Mouse (Mus musculus): Measurements from ENCODE around the gene Synpo2. TPM values are rescaled to one million over a fixed set of nuclear protein-coding genes. Genes with fewer than 3 reads are reported as not detected.

Gene Synpo2
- polyA plus RNA-seq, 1 experiment from 2014 or later, result 1.3 TPM

DNA sequence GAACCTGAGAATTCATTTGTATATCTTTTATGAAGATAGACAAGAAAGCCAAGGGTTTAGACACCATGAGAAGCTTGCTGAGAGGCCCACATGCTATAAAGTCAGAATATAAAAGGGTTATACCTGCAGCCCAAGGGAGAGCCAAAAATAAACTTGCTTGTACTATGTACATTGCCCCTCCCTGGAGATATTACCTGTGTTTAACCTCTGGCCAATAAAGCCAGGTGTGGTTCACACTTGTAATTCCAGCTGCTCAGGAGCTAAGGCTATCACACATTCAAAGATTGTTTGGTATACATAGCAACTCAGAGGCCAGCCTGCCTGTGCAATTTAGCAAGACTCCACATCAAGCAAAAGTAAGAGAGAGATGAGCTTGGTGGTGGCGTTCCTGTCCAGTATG, 177.1 kb downstream of the Synpo2 start:
- peaks cover 6% of the 10 kb centered on the region for H3K4me1 ChIP-seq

DNA sequence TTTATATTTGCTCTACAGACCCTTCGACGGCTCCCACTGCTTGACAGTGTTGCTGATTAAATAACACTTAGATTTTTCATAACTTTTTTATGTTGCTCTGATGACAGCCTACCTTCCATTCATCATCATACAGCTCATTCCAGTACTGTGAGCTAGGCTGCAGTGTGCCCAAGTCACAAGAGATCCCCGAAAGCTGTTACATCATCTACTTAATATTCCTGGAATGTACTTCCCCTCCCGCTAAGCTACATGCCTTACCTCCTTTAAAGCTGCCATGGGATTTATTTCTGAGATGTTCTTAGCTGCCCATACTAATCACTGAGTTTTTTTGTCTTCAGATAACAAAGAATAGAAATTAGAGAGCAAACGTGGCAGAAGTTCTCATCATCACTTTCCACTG, 181.8 kb downstream of the Synpo2 start:
- Histone ChIP-seq H3K9me3 (0 out of 2 replicates have a peak, but pooled peaks cover 4% of the 10 kb centered on the region), H3K36me3 (replicated peaks) (no peaks in the 10 kb centered on the region), H3K27ac (no peak overlapping the region), H3K27me3 (ENCODE audit: poor library complexity, severe bottlenecking) (no peaks in the 10 kb centered on the region), H3K4me1 (0 out of 2 replicates have a peak, but pooled peaks cover 5% of the 10 kb centered on the region), H3K4me3 (no peak overlapping the region)
- WGBS, result 85% methylated on average over 5 of the region's 5 CpGs
- no peak for DNase-seq (ENCODE audit: extremely low spot score, low spot score)

More for the DNA sequence above, 177.1 kb downstream of the Synpo2 start:
- no peaks in the 10 kb centered on the region for H3K36me3 ChIP-seq (replicated peaks)
- WGBS, result 93% methylated on average over 1 of the region's 1 CpGs
- H3K27me3 ChIP-seq (ENCODE audit: poor library complexity, severe bottlenecking), result no peaks in the 10 kb centered on the region
- no peak overlapping the region for H3K27ac ChIP-seq
- DNase-seq (ENCODE audit: extremely low spot score, low spot score), result no peak
- H3K9me3 ChIP-seq, result no peaks in the 10 kb centered on the region
- H3K4me3 ChIP-seq, result no peak overlapping the region

DNA sequence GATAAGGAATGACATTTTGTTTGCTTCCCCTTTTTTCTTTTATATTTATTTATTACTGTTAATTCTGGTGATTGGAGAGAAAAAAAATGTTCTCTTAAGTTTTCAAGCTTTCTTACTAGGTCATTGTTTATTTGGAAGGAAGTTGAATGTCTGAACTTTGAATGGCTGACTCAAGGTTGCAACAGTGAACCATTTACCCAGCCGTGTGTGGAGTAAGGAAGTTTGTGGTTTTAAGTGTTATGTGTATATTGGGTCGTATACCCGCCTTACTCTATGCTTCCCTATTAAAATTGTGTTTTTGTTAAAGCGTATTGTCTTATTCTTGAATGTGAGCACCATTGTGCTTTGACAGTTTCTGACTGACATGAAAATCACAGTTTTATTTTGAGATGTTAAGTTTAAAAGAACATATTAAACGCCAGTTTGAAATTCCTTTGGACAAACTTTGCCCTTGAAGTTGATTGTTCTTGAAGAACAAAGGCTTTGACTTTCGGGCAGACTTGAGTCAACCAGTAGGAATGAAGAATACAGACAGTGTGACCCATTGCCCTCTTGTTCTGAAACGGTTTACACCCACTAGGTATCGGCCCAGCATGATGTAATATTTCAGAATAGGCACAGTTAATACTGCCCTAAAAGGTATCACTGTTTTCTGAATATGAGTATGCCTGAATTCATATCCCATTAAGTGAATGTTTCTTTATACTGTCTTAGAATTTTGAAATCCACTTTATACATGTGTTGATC, 182.6 kb downstream of the Synpo2 start:
- Histone ChIP-seq H3K27ac (no peak overlapping the region), H3K27me3 (ENCODE audit: poor library complexity, severe bottlenecking) (no peaks in the 10 kb centered on the region), H3K4me1 (0 out of 2 replicates have a peak, but pooled peaks cover 5% of the 10 kb centered on the region), H3K4me3 (no peak overlapping the region), H3K36me3 (replicated peaks) (no peaks in the 10 kb centered on the region), H3K9me3 (0 out of 2 replicates have a peak, but pooled peaks cover 6% of the 10 kb centered on the region)
- DNase-seq (ENCODE audit: extremely low spot score, low spot score), result no peak
- 82% methylated on average over 8 of the region's 8 CpGs for WGBS

DNA sequence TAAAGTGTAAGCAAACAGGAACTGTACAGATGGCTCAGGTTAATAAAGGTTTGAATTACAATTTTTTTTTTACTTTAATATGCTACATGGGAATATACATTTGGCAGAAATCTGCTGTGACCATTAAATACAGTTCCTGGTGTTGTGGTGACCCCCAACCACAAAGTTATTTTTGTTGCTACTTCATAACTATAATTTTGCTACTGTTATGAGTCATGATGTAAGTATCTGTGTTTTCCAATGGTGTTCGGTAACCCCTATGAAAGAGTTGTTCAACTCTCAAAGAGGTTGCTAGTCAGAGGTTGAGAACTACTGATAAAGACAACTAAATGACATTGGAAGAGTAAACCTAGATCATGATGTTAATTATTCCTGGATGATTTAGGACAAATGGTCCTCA, 193.6 kb downstream of the Synpo2 start:
- H3K9me3 ChIP-seq, result no peaks in the 10 kb centered on the region
- H3K4me3 ChIP-seq, result no peak overlapping the region
- no peaks in the 10 kb centered on the region for H3K4me1 ChIP-seq
- 96% methylated on average over 1 of the region's 1 CpGs for WGBS
- DNase-seq (ENCODE audit: extremely low spot score, low spot score), result no peak
- H3K36me3 ChIP-seq (replicated peaks), result no peaks in the 10 kb centered on the region
- no peaks in the 10 kb centered on the region for H3K27me3 ChIP-seq (ENCODE audit: poor library complexity, severe bottlenecking)
- no peak overlapping the region for H3K27ac ChIP-seq

DNA sequence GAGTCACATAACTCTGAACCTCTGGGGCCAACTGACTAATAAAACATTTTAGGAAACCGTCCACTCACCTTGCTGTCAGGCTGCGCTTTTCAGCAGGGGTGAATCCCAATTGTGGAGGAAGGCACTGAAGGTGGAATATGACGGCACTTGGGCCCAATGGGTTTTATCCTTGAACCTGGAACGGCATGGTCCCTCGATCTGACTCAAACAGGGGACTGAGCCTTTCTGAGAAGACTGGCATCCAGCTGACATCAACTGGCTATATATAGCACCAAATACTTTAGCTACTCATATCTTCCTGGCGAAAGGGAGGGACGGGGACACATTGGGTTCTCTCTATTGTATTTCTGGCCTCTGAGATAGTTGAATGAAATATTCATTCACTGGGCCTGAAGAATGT, 201.2 kb downstream of the Synpo2 start, which contains the start of gene Myoz2:
Myoz2 (minus strand) TSS at position 264 of the 400 bp plus-strand sequence.
- Histone ChIP-seq H3K4me1 (no peaks in the 10 kb centered on the region), H3K27ac (no peak within 1 kb of the TSS), H3K9me3 (no peaks in the 10 kb centered on the region), H3K27me3 (ENCODE audit: poor library complexity, severe bottlenecking) (no peaks in the 10 kb centered on the region), H3K4me3 (no peak within 1 kb of the TSS), H3K36me3 (replicated peaks) (no peaks in the 10 kb centered on the region)
- DNase-seq (ENCODE audit: extremely low spot score, low spot score), result no peak
- whole genome bisulfite sequencing, result 92% methylated on average over 7 of the region's 7 CpGs

DNA sequence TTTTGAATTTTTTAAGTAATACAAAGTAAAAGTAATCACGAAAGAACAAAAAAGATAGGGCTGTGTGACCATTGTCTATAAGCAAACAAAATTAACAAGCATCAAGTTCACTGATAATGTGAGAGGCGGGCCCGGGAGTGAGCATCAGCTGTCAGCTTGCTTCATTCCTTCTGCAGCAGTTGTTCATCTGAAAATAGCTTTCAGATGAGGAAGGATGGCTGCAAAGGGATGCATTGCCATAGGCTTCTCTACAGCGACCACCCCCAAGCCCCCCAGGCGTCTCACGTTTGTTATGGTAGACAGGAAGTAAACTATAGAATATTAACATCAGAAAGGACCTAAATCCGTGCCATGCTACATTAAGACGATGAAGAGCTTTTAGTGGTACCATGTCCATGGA, 202.1 kb downstream of the Synpo2 start:
- DNase-seq (ENCODE audit: extremely low spot score, low spot score), result no peak
- 82% methylated on average over 8 of the region's 8 CpGs for WGBS

More for the DNA sequence above, 202.1 kb downstream of the Synpo2 start:
- no peaks in the 10 kb centered on the region for H3K4me1 ChIP-seq
- no peaks in the 10 kb centered on the region for H3K36me3 ChIP-seq (replicated peaks)
- H3K27me3 ChIP-seq (ENCODE audit: poor library complexity, severe bottlenecking), result no peaks in the 10 kb centered on the region
- H3K4me3 ChIP-seq, result no peak overlapping the region
- no peak overlapping the region for H3K27ac ChIP-seq
- H3K9me3 ChIP-seq, result no peaks in the 10 kb centered on the region

Other genes starting within 250 kb of the Synpo2 start
- not detected in 2 replicates for gene Myoz2, start 201.1 kb downstream of the Synpo2 start, polyA plus RNA-seq (2016; fragmentation: Nextera tagmentation; extraction: Ambion mirVana)
- gene Sec24d, start 31.3 kb upstream of the Synpo2 start, polyA plus RNA-seq (2016; fragmentation: Nextera tagmentation; extraction: Ambion mirVana), result 16.9 and 18.0 TPM in 2 replicates
- gene Mettl14, start 150.0 kb upstream of the Synpo2 start, polyA plus RNA-seq (2016; fragmentation: Nextera tagmentation; extraction: Ambion mirVana), result 37.1 and 37.9 TPM in 2 replicates
- 0.63 and 1.00 TPM in 2 replicates for gene Prss12, start 210.8 kb upstream of the Synpo2 start, polyA plus RNA-seq (2016; fragmentation: Nextera tagmentation; extraction: Ambion mirVana)

Data from forebrain, embryonic 10.5 days (tissue).